ENCODE assay signal across 9 mouse cellular contexts in genomic region chr3:84952585-84953187, GRCm38 (mm10).
DNase-seq lines count a peak whose midpoint lies in the region; ATAC-seq and TF ChIP-seq lines count a peak whose summit lies in the region.
"Had no signal": no experiment of that assay in that cellular context is flagged by ENCODE, and none has a peak within 500 bp of the region (broad histone marks: within the 10 kb centered on the region; RNA-seq: fewer than 3 reads in every experiment).

No protein-coding gene starts in this region.

- TF ChIP-seq CTCF in intestine, postnatal 0 days (IDR thresholded peaks at IDR 0.05; ENCODE audit: low read depth), result no peak

- peak overlapping the region; percentile 50 for H3K4me3 ChIP-seq in lung, embryonic 16.5 days (ENCODE audit: low read length)
- peak overlapping the region; percentile 37 for H3K4me3 ChIP-seq in intestine, postnatal 0 days (ENCODE audit: low read depth, low read length)
- peak overlapping the region; percentile 52 for H3K4me3 ChIP-seq in stomach, embryonic 16.5 days (replicated peaks; ENCODE audit: low read length)

- H3K4me1 ChIP-seq in lung, embryonic 16.5 days (replicated peaks; ENCODE audit: control insufficient read depth, insufficient read depth, low read length), result peaks cover 4% of the 10 kb centered on the region; the same call in 1 of the 2 replicates
- no peaks in the 10 kb centered on the region for H3K4me1 ChIP-seq in intestine, postnatal 0 days (replicated peaks; ENCODE audit: control insufficient read depth, insufficient read depth, low read length)
- no peaks in the 10 kb centered on the region for H3K4me1 ChIP-seq in stomach, embryonic 16.5 days (ENCODE audit: control insufficient read depth, insufficient read depth, low read length)

- 41% methylated on average over 7 of the region's 7 CpGs for WGBS in lung, embryonic 16.5 days
- 58% methylated on average over 7 of the region's 7 CpGs for WGBS in intestine, postnatal 0 days
- whole genome bisulfite sequencing in stomach, embryonic 16.5 days, result 47% methylated on average over 7 of the region's 7 CpGs

- H3K9me3 ChIP-seq in lung, embryonic 16.5 days (ENCODE audit: control insufficient read depth, low read length), result no peaks in the 10 kb centered on the region
- H3K9me3 ChIP-seq in intestine, postnatal 0 days (ENCODE audit: control insufficient read depth), result no peaks in the 10 kb centered on the region
- no peaks in the 10 kb centered on the region for H3K9me3 ChIP-seq in stomach, embryonic 16.5 days (replicated peaks; ENCODE audit: control insufficient read depth, low read length)

- peak; percentile 38 for DNase-seq in cerebellum, adult 8-10 months
- DNase-seq in cerebellum, adult 18-20 months, result no peak
- DNase-seq in lung, postnatal 36 days, result no peak
- no peak for DNase-seq in urinary bladder, postnatal 4 days (ENCODE audit: low spot score in 2 of 2)
- DNase-seq in frontal cortex, postnatal 25 days (ENCODE audit: low spot score in 2 of 2), result no peak

- peak overlapping the region; percentile 53; the same call in 1 of the 2 replicates for H3K27ac ChIP-seq in lung, embryonic 16.5 days (ENCODE audit: low read length)
- H3K27ac ChIP-seq in intestine, postnatal 0 days (ENCODE audit: low read depth, low read length), result peak overlapping the region; percentile 50; the same call in 1 of the 2 replicates
- peak overlapping the region; percentile 85 for H3K27ac ChIP-seq in stomach, embryonic 16.5 days (ENCODE audit: low read length)

- H3K9ac ChIP-seq in lung, embryonic 16.5 days (ENCODE audit: low read length), result peak overlapping the region; percentile 63
- no peak overlapping the region for H3K9ac ChIP-seq in intestine, postnatal 0 days (ENCODE audit: low read depth, low read length)
- peak overlapping the region; percentile 66 for H3K9ac ChIP-seq in stomach, embryonic 16.5 days (ENCODE audit: low read length)

- H3K4me2 ChIP-seq in lung, embryonic 16.5 days (ENCODE audit: low read depth, low read length), result peak overlapping the region; percentile 78
- peak overlapping the region; percentile 63 for H3K4me2 ChIP-seq in intestine, postnatal 0 days (replicated peaks; ENCODE audit: low read depth)
- H3K4me2 ChIP-seq in stomach, embryonic 16.5 days (ENCODE audit: low read depth, low read length), result peak overlapping the region; percentile 56

- no peaks in the 10 kb centered on the region for H3K36me3 ChIP-seq in lung, embryonic 16.5 days (ENCODE audit: control insufficient read depth, insufficient read depth, low read length)
- H3K36me3 ChIP-seq in intestine, postnatal 0 days (ENCODE audit: control insufficient read depth, insufficient read depth), result no peaks in the 10 kb centered on the region
- H3K36me3 ChIP-seq in stomach, embryonic 16.5 days (ENCODE audit: control insufficient read depth, insufficient read depth, low read length), result no peaks in the 10 kb centered on the region

- 0 out of 2 replicates have a peak, but pooled peaks have one; percentile 3 for ATAC-seq in lung, embryonic 16.5 days (ENCODE audit: low read depth)
- ATAC-seq in intestine, postnatal 0 days, result no peak
- ATAC-seq in stomach, embryonic 16.5 days (ENCODE audit: insufficient read depth, low FRiP score), result no peak
- ATAC-seq: inflammation-experienced regulatory T-cells, adult 6 months had no signal

- H3K27me3 ChIP-seq in lung, embryonic 16.5 days (ENCODE audit: control insufficient read depth, insufficient read depth, low read depth, low read length), result no peaks in the 10 kb centered on the region
- H3K27me3 ChIP-seq in intestine, postnatal 0 days (replicated peaks; ENCODE audit: control insufficient read depth, insufficient read depth, low read length), result no peaks in the 10 kb centered on the region
- H3K27me3 ChIP-seq in stomach, embryonic 16.5 days (ENCODE audit: control insufficient read depth, insufficient read depth, low read length), result no peaks in the 10 kb centered on the region
